Mouse (Mus musculus): Measurements from ENCODE around the gene Cacna1d.

DNA sequence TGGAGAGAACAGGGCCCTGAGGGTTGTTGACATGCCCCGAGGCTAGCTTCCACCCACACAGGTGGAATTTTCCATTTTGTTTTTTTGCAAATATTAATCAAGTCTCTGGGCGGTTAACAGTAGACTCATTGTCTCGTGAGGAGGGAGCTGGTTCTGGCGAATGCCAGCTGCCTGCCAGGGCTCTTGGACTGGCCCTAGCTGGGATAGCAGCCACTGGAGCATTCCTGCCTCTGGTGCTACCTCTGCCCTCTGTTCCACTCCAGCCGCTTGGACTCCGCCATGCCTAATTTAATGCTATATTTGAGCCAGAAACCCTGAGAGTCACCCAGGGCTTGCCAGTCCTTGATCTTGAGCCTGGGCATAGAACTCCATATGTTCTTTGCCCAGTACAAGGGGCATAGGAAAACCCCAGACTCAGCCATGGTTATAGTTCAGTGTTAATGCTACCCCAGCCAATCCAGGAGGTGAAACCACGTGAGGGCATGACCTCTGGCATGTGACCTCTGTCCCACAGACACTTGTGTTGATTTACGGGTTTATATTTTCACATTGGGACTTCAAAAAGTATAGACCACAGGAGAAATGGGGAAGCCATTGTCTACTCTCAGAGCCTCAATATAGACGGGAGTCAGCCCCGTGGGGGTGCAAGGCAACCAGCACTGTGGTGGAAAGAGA is 479.2 kb downstream of the Cacna1d start:
- TF ChIP-seq CTCF (IDR thresholded peaks at IDR 0.05; ENCODE audit: low read depth) (no peak), EP300 (optimal IDR thresholded peaks at IDR 0.05) (no peak)

All from stomach, postnatal 0 days (tissue).